In genomic region chr16:90989162-90989561, GRCm38 (mm10) we compare ENCODE assay signal across 20 mouse cellular contexts. TPM values are rescaled to one million over a fixed set of nuclear protein-coding genes. Genes with fewer than 3 reads are reported as not detected.
DNase-seq lines count a peak whose midpoint lies in the region; ATAC-seq and TF ChIP-seq lines count a peak whose summit lies in the region.
"Had no signal": no experiment of that assay in that cellular context is flagged by ENCODE, and none has a peak within 500 bp of the region (broad histone marks: within the 10 kb centered on the region; RNA-seq: fewer than 3 reads in every experiment).

No protein-coding gene starts in this region.

- TF ChIP-seq POLR2A in MEL (IDR thresholded peaks at IDR 0.05; ENCODE audit: control insufficient read depth in 1 of 2, insufficient read depth in 1 of 2, low read depth in 1 of 2, low read length in 2 of 2, poor library complexity in 1 of 2), result no peak

- TF ChIP-seq RAD21 in MEL (IDR thresholded peaks at IDR 0.05; ENCODE audit: low read depth, low read length), result no peak

- H3K4me2 ChIP-seq in liver, embryonic 12.5 days, result peak overlapping the region; percentile 68
- peak overlapping the region; percentile 51 for H3K4me2 ChIP-seq in liver, embryonic 16.5 days (ENCODE audit: low read depth, low read length)
- H3K4me2 ChIP-seq: forebrain, embryonic 12.5 days; hindbrain, embryonic 14.5 days had no signal

- TF ChIP-seq EP300 in MEL (IDR thresholded peaks at IDR 0.05; ENCODE audit: low read depth in 1 of 2, low read length in 2 of 2), result no peak

- peak; percentile 38; the same call in 1 of the 2 replicates for ATAC-seq in liver, embryonic 12.5 days
- ATAC-seq in liver, embryonic 16.5 days (ENCODE audit: low read depth), result no peak
- ATAC-seq: CD4-positive, CD25-positive, alpha-beta regulatory T cell, adult 4 months; forebrain, embryonic 16.5 days had no signal

- H3K36me3 ChIP-seq in MEL (ENCODE audit: control insufficient read depth in 1 of 2, insufficient read depth in 2 of 2, low read length in 2 of 2), result peaks cover 6 to 16% of the 10 kb centered on the region in 2 experiments
- H3K36me3 ChIP-seq in liver, embryonic 12.5 days, result peaks cover 51% of the 10 kb centered on the region
- peaks cover 12% of the 10 kb centered on the region; the same call in 1 of the 2 replicates for H3K36me3 ChIP-seq in liver, embryonic 16.5 days (ENCODE audit: control insufficient read depth, insufficient read depth)

- H3K9me3 ChIP-seq in MEL (replicated peaks; ENCODE audit: insufficient read depth, low read length), result no peaks in the 10 kb centered on the region
- no peaks in the 10 kb centered on the region for H3K9me3 ChIP-seq in liver, embryonic 12.5 days (replicated peaks)
- no peaks in the 10 kb centered on the region for H3K9me3 ChIP-seq in liver, embryonic 16.5 days (replicated peaks; ENCODE audit: control insufficient read depth, low read length)
- H3K9me3 ChIP-seq: embryonic facial prominence, embryonic 10.5 days; forebrain, embryonic 12.5 days; G1E; hindbrain, embryonic 10.5 days had no signal

- DNase-seq in heart, adult 11 months, result peak; percentile 70
- no peak for DNase-seq in heart, postnatal 10 days
- no peak for DNase-seq in MEL (ENCODE audit: low read depth, low spot score)
- DNase-seq in c-Kit-positive CD71-positive TER-119-positive erythroid progenitor cells, embryonic 14.5 days (ENCODE audit: low spot score), result no peak
- DNase-seq in left cerebral cortex, adult 11 months (ENCODE audit: low spot score), result no peak
- no peak for DNase-seq in urinary bladder, postnatal 4 days (ENCODE audit: low spot score in 2 of 2)
- DNase-seq: adrenal gland, postnatal 10 days; B cell, adult 2 months; cerebellum, adult 11-12 months; cerebellum, adult 9-11 months; gastrocnemius, postnatal 25 days had no signal

- no peak overlapping the region for H3K9ac ChIP-seq in MEL (ENCODE audit: control insufficient read depth, low read depth, low read length, poor library complexity, severe bottlenecking)
- peak overlapping the region; percentile 64 for H3K9ac ChIP-seq in liver, embryonic 12.5 days
- H3K9ac ChIP-seq in liver, embryonic 16.5 days (ENCODE audit: low read depth, low read length), result peak overlapping the region; percentile 56; the same call in 1 of the 2 replicates
- H3K9ac ChIP-seq: forebrain, embryonic 12.5 days; hindbrain, embryonic 14.5 days had no signal

- H3K4me3 ChIP-seq in MEL (ENCODE audit: control insufficient read depth in 1 of 2, insufficient read depth in 1 of 2, low read depth in 2 of 2, low read length in 2 of 2), result no peak overlapping the region
- peak overlapping the region; percentile 46 for H3K4me3 ChIP-seq in liver, embryonic 12.5 days
- peak overlapping the region; percentile 22; the same call in 1 of the 2 replicates for H3K4me3 ChIP-seq in liver, embryonic 16.5 days (ENCODE audit: low read depth, low read length)
- H3K4me3 ChIP-seq: embryonic facial prominence, embryonic 10.5 days; forebrain, embryonic 12.5 days; hindbrain, embryonic 10.5 days had no signal

- TF ChIP-seq CTCF in MEL (IDR thresholded peaks at IDR 0.05 in 2 of 3, conservative IDR thresholded peaks at IDR 0.05 in 1 of 3; ENCODE audit: control insufficient read depth in 1 of 3, insufficient read depth in 1 of 3, low read depth in 2 of 3, low read length in 3 of 3, poor library complexity in 1 of 3, severe bottlenecking in 1 of 3), result no peak

- intact Hi-C loops in heart, postnatal 10 days (cut with DNase I), result no loop called here

- H3K27ac ChIP-seq in MEL (ENCODE audit: control insufficient read depth, low read depth, low read length), result peak overlapping the region; percentile 42
- peak overlapping the region; percentile 94 for H3K27ac ChIP-seq in liver, embryonic 12.5 days
- peak overlapping the region; percentile 95 for H3K27ac ChIP-seq in liver, embryonic 16.5 days (ENCODE audit: low read length)
- H3K27ac ChIP-seq: embryonic facial prominence, embryonic 10.5 days; forebrain, embryonic 12.5 days; hindbrain, embryonic 10.5 days; hindbrain, embryonic 14.5 days had no signal

- 84% methylated on average over 8 of the region's 8 CpGs for WGBS in liver, embryonic 12.5 days (ENCODE audit: insufficient replicate concordance)
- 87% methylated on average over 8 of the region's 8 CpGs for WGBS in liver, embryonic 16.5 days (ENCODE audit: insufficient replicate concordance)

- H3K79me2 ChIP-seq in MEL (ENCODE audit: control insufficient read depth, insufficient read depth, low read length, poor library complexity), result peaks cover 3% of the 10 kb centered on the region; the same call in 1 of the 2 replicates

- peaks cover 4 to 9% of the 10 kb centered on the region in 2 experiments; a peak in 3 of 4 replicates for H3K4me1 ChIP-seq in MEL (ENCODE audit: control insufficient read depth in 1 of 2, insufficient read depth in 2 of 2, low read length in 2 of 2)
- H3K4me1 ChIP-seq in liver, embryonic 12.5 days, result peaks cover 32% of the 10 kb centered on the region
- peaks cover 13% of the 10 kb centered on the region for H3K4me1 ChIP-seq in liver, embryonic 16.5 days (ENCODE audit: control insufficient read depth, low read depth, low read length)
- H3K4me1 ChIP-seq: embryonic facial prominence, embryonic 10.5 days; forebrain, embryonic 12.5 days; hindbrain, embryonic 10.5 days had no signal

- no peaks in the 10 kb centered on the region for H3K27me3 ChIP-seq in MEL (ENCODE audit: control insufficient read depth in 1 of 2, insufficient read depth in 2 of 2, low read length in 2 of 2)
- no peaks in the 10 kb centered on the region for H3K27me3 ChIP-seq in liver, embryonic 12.5 days (replicated peaks)
- H3K27me3 ChIP-seq in liver, embryonic 16.5 days (ENCODE audit: control insufficient read depth, insufficient read depth, low read depth, low read length), result no peaks in the 10 kb centered on the region
- H3K27me3 ChIP-seq: forebrain, embryonic 12.5 days had no signal

TF ChIP-seq in MEL, 35 proteins besides CTCF, POLR2A, EP300 and RAD21:
- TF ChIP-seq MEF2A (IDR thresholded peaks at IDR 0.05; ENCODE audit: extremely low read depth, insufficient replicate concordance, low read depth, low read length, poor library complexity, severe bottlenecking) (no peak), NRF1 (IDR thresholded peaks at IDR 0.05; ENCODE audit: insufficient read depth, low read depth, low read length, poor library complexity, severe bottlenecking) (no peak)

RNA-seq across cellular contexts. Expression of gene Synj1, which starts 21.9 kb away (rescaled TPM):
- 10 to 100 TPM; 29.0 to 30.8 TPM for total RNA-seq in heart, postnatal 10 days (2021)
- total RNA-seq in MEL (2012; rRNA removed), result 5.0 and 8.8 TPM in 2 replicates
- polyA plus RNA-seq in MEL (2012; ENCODE audit: insufficient read depth in 1 of 2, insufficient read length in 2 of 2, low read depth in 1 of 2, low replicate concordance in 2 of 2, missing spikeins in 1 of 2), result 10 to 100 TPM in 1 of 2 experiments, not detected in 1; 34.5 TPM
- polyA plus RNA-seq in liver, embryonic 12.5 days (2016; fragmentation: Nextera tagmentation; extraction: Ambion mirVana), result 19.8 and 20.5 TPM in 2 replicates
- 20.4 and 23.8 TPM in 2 replicates for polyA plus RNA-seq in liver, embryonic 16.5 days (2015; fragmentation: Nextera tagmentation; extraction: Ambion mirVana)

RNA-seq across cellular contexts. Expression of gene Cfap298, which starts 54.2 kb away (rescaled TPM):
- total RNA-seq in heart, postnatal 10 days (2021), result 10 to 100 TPM; 29.3 to 34.5 TPM
- total RNA-seq in MEL (2012; rRNA removed), result 65.9 and 68.5 TPM in 2 replicates
- 100 to 1,000 TPM in 1 of 2 experiments, not detected in 1; 117 TPM for polyA plus RNA-seq in MEL (2012; ENCODE audit: insufficient read depth in 1 of 2, insufficient read length in 2 of 2, low read depth in 1 of 2, low replicate concordance in 2 of 2, missing spikeins in 1 of 2)
- 41.4 and 44.0 TPM in 2 replicates for polyA plus RNA-seq in liver, embryonic 12.5 days (2016; fragmentation: Nextera tagmentation; extraction: Ambion mirVana)
- polyA plus RNA-seq in liver, embryonic 16.5 days (2015; fragmentation: Nextera tagmentation; extraction: Ambion mirVana), result 16.1 and 16.6 TPM in 2 replicates

RNA-seq across cellular contexts. Expression of gene Paxbp1, which starts 55.2 kb away (rescaled TPM):
- total RNA-seq in heart, postnatal 10 days (2021), result 10 to 100 TPM; 22.6 to 27.2 TPM
- total RNA-seq in MEL (2012; rRNA removed), result 23.8 and 26.3 TPM in 2 replicates
- polyA plus RNA-seq in MEL (2012; ENCODE audit: insufficient read depth in 1 of 2, insufficient read length in 2 of 2, low read depth in 1 of 2, low replicate concordance in 2 of 2, missing spikeins in 1 of 2), result 10 to 100 TPM in 1 of 2 experiments, not detected in 1; 49.6 TPM
- 32.8 and 33.8 TPM in 2 replicates for polyA plus RNA-seq in liver, embryonic 12.5 days (2016; fragmentation: Nextera tagmentation; extraction: Ambion mirVana)
- 15.4 and 18.3 TPM in 2 replicates for polyA plus RNA-seq in liver, embryonic 16.5 days (2015; fragmentation: Nextera tagmentation; extraction: Ambion mirVana)

Comparison
In these comparisons a context has a peak if more than half of its experiments do, and no peak if none do; other contexts are left out.
1. H3K27ac ChIP-seq: peak in every context shown above with its lines; median percentile 95 in liver, embryonic 16.5 days; 94 in liver, embryonic 12.5 days; 42 in MEL.
2. H3K4me3 ChIP-seq: peak in liver, embryonic 12.5 days (single experiment) and liver, embryonic 16.5 days (single experiment); none in MEL (0 of 2).